Mouse (Mus musculus) large intestine, adult 2 months (tissue): Measurements from ENCODE around the gene Grik3. TPM values are rescaled to one million over a fixed set of nuclear protein-coding genes. Genes with fewer than 3 reads are reported as not detected.

Experiments used
- DNase-seq: peaks from one replicate; pipeline ENCODE4 v3.0.0-alpha.2; 2012; ENCODE audit warnings: low read depth, low spot score
- WGBS: fragments of 180-500 bp; shearing (Covaris S2); methylation state at CpG from one replicate; pipeline ENCODE4 v1.1.7; 2018; 5-methylcytosine and 5-hydroxymethylcytosine counted together
- polyA plus RNA-seq: library from polyadenylated mRNA; depleted of rRNA; stranded (reverse); fragments of >200 nt; gene quantifications from 2 replicates; pipeline ENCODE4 v1.2.3, GENCODE M21; 2012

Grik3 gene
- polyA plus RNA-seq, 1 experiment = 0.17 TPM

DNA sequence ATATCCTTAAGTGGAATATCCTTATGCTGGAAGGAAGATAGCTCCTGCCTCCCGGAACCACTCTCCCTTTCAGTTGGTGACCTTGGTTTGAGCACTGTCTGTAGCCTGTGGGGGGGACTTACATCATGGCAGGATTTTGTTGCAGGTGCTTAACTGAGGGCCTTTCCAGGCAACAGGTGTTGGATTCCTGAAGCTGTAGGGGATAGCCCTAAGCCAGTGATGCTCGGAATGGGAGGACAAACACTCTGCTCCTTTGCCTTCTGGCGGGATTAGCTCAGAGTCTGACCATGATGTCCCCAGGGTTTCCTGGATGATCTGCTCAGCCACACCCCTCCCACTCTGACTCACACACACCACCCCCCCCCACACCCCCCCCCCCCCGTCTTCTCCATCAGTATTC, 45.5 kb downstream of the Grik3 start:
- DNase-seq = no peak
- WGBS = 48% methylated on average over 3 of the region's 4 CpGs

DNA sequence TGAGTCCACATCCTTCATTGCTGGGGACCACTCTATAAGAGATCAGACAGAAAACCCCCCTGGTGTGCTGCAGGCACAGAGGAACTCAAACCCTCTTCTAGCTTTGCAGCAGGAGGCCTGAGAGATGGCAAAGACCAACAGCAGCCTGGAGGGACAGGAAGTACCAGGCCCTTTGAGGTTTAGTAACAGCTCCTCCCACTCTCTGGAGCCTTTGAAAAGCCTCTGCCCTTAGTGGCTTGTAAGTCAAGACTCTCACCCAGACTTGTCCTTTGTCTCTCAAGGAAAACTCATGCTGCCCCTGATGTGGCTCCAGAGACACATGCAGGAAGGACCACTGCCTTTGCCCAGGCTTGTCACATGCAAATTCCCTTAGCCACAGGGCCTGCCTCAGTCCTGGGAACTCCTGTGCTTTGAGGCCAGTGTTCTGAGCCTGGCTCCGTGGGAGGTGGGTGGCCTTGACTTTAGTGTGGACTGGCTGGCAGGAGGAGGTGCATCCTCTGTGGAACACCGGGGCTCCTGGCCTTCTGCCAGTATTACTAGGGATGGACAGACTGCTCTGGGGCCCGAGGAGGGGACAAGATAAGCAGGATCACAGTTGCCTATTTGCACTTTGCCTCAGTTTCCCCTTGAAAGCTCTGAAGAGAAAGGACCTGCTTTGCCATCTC, 47.9 kb downstream of the Grik3 start:
- WGBS = 11% methylated on average over 3 of the region's 3 CpGs
- DNase-seq = no peak

DNA sequence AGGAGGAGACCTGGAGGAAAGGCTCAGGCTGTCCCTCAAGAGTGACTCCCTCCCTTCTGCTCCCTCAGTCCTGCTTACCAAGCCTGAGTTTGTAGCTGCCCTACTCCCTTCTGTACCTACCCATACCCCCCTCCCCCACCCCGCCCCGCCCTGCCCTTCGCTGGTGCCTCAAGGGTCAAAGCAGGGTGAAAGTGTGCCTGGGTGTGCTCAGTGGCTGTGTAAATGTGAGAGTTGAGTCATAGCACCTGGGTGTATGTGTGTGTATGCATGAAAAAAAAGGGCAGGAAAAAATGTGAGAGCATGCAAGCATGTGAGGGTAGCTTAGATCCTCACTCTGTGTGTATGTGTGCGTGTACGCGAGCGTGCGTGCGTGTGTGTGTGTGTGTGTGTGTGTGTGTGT, 49.1 kb downstream of the Grik3 start:
- 68% methylated on average over 9 of the region's 9 CpGs for WGBS
- no peak for DNase-seq

- DNase-seq = no peak
- 80% methylated on average over 5 of the region's 5 CpGs for WGBS
Observed at GRCm38 (mm10) chr4:125543171-125543570, 52.7 kb downstream of the Grik3 start.

GRCm38 (mm10) chr4:125544947-125545767, 54.7 kb downstream of the Grik3 start:
- DNase-seq = no peak
- WGBS = 33% methylated on average over 18 of the region's 18 CpGs

GRCm38 (mm10) chr4:125545768-125546220, 55.3 kb downstream of the Grik3 start:
- 50% methylated on average over 7 of the region's 7 CpGs for WGBS

GRCm38 (mm10) chr4:125548190-125548589, 57.7 kb downstream of the Grik3 start:
- 37% methylated on average over 5 of the region's 5 CpGs for WGBS
- DNase-seq = no peak

More at GRCm38 (mm10) chr4:125545768-125546220, 55.3 kb downstream of the Grik3 start:
- DNase-seq = no peak

GRCm38 (mm10) chr4:125553754-125554153, 63.3 kb downstream of the Grik3 start:
- 81% methylated on average over 9 of the region's 9 CpGs for WGBS
- DNase-seq = no peak

- DNase-seq = no peak
Observed at GRCm38 (mm10) chr4:125556405-125557308, 66.2 kb downstream of the Grik3 start.

GRCm38 (mm10) chr4:125559564-125559963, 69.1 kb downstream of the Grik3 start:
- no peak for DNase-seq
- 64% methylated on average over 5 of the region's 5 CpGs for WGBS

More at GRCm38 (mm10) chr4:125556405-125557308, 66.2 kb downstream of the Grik3 start:
- WGBS = 20% methylated on average over 14 of the region's 14 CpGs

- WGBS = 20% methylated on average over 2 of the region's 2 CpGs
- no peak for DNase-seq
Observed at GRCm38 (mm10) chr4:125560806-125561205, 70.3 kb downstream of the Grik3 start.

GRCm38 (mm10) chr4:125563579-125563978, 73.1 kb downstream of the Grik3 start:
- no peak for DNase-seq
- WGBS = 71% methylated on average over 10 of the region's 10 CpGs

GRCm38 (mm10) chr4:125564008-125564710, 73.7 kb downstream of the Grik3 start:
- 46% methylated on average over 17 of the region's 17 CpGs for WGBS
- no peak for DNase-seq

GRCm38 (mm10) chr4:125565711-125566439, 75.4 kb downstream of the Grik3 start:
- 48% methylated on average over 8 of the region's 8 CpGs for WGBS
- DNase-seq = no peak

GRCm38 (mm10) chr4:125568210-125568609, 77.7 kb downstream of the Grik3 start:
- 81% methylated on average over 6 of the region's 6 CpGs for WGBS
- no peak for DNase-seq

DNA sequence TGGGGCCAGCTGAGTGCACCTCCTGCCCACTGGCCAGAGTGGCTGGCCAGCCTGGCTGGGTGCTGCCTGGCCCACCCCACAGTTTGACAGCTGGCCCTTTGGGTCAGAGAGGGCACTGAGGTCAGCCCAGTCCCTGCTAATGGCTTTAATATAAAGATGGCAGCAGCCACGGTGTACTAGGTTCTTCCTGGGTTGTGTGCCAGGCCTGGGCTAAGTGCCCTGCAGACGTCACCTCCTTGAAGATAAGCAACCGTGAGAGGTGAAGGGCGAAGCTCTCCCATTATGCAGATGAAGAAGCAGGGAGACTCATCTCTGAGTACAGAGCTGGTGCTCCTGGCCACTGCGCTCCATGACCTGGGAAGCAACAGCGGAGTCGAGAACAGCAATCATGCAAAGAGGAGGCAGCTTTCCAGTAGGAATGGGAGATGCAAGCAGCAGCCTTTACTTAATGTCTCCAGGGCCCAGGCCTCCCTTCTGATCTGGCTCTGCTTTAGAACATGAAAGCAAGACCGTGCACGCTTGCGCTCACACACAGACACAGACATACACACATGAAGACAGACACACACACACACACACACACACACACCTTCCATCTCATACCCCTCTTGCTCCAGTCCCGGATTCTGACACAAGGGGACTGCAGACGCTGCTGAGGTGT, 81.3 kb downstream of the Grik3 start:
- WGBS = 26% methylated on average over 12 of the region's 12 CpGs
- DNase-seq = no peak

DNA sequence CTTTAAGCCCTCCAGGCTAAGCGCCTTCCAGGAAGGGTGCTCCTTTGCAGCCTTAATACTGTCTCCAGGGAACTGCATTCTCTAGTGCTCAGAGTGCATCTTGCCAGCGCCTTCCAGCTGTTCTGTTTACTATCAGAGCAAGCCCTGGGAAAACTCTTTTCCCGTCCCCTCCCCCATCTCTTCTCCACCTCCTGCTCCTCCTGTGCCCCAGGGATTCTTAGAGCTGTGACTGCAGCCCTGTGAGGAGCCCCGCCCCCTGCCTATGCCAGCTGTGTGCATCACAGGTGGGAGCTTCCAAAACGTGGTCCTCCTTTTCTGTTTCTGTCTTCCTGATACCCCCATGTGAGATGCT, 81.8 kb downstream of the Grik3 start:
- WGBS = 4% methylated on average over 5 of the region's 5 CpGs
- DNase-seq = no peak

DNA sequence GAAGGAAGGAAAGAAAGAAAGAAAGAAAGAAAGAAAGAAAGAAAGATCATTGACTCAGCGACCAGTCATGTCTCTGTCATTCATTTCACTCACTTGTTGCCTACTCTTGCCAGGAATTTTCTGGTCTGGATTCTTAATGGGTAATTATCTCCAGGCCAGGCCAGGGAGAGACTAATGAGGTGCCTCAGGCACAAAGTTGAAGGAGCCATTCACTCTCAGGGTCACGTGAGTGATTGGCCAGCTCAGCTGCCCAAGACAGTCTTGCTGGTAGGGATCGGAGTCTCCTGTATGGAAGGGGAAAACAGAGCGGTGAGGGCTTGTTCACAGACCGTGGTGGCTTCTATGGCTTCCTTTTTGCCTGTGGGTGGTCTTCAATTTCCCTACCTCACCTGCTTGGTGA, 82.5 kb downstream of the Grik3 start:
- 23% methylated on average over 5 of the region's 5 CpGs for WGBS
- DNase-seq = no peak
